Mouse (Mus musculus) hindbrain, embryonic 14.5 days (tissue): ENCODE data around the gene Narfl. TPM values are rescaled to one million over a fixed set of nuclear protein-coding genes. Genes with fewer than 3 reads are reported as not detected.
"Not testable (repeated sequence)": the region's sequence is repeated elsewhere in the genome, so short reads cannot be mapped to it uniquely, and the experiment has no call there.

Experiments
- ATAC-seq: fragments of 200-750 bp; cut with Nextera tagmentation; 2 replicates; pipeline ENCODE4 v1.8.0; 2017; ENCODE audit warnings: moderate number of reproducible peaks, mild to moderate bottlenecking, moderate TSS enrichment, moderate library complexity; ENCODE audit not compliant: low FRiP score
- DNase-seq: peaks from one replicate; pipeline ENCODE4 v3.0.0-alpha.2; 2015; ENCODE audit warnings: low spot score
- H3K27ac ChIP-seq: fragments of 300-500 bp; sonication (generic); 2 replicates; pipeline ENCODE4 v1.5.1; 2014; ENCODE audit warnings: mild to moderate bottlenecking, moderate library complexity
- H3K27me3 ChIP-seq: fragments of 300-500 bp; sonication (generic); 2 replicates; pipeline ENCODE4 v1.6.1; 2014; ENCODE audit warnings: mild to moderate bottlenecking, low read length, mixed read lengths; ENCODE audit not compliant: control insufficient read depth, insufficient read depth
- H3K36me3 ChIP-seq: fragments of 300-500 bp; sonication (generic); replicated peaks from 2 replicates; pipeline ENCODE4 v1.6.1; 2014; ENCODE audit not compliant: control insufficient read depth, insufficient read depth
- H3K4me1 ChIP-seq: fragments of 300-500 bp; sonication (generic); replicated peaks from 2 replicates; pipeline ENCODE4 v1.6.1; 2014; ENCODE audit warnings: antibody characterized with exemption, low read length, mixed read lengths; ENCODE audit not compliant: control insufficient read depth, insufficient read depth
- H3K4me2 ChIP-seq: fragments of 300-500 bp; sonication (generic); replicated peaks from 2 replicates; pipeline ENCODE4 v1.6.1; 2014; ENCODE audit warnings: mild to moderate bottlenecking, moderate library complexity
- H3K4me3 ChIP-seq: fragments of 300-500 bp; sonication (generic); replicated peaks from 2 replicates; pipeline ENCODE4 v1.5.1; 2014; ENCODE audit warnings: mild to moderate bottlenecking, low read length
- H3K9ac ChIP-seq: fragments of 300-500 bp; sonication (generic); 2 replicates; pipeline ENCODE4 v1.6.1; 2014
- H3K9me3 ChIP-seq: fragments of 300-500 bp; sonication (generic); 2 replicates; pipeline ENCODE4 v1.6.1; 2016; ENCODE audit warnings: low read length; ENCODE audit not compliant: control insufficient read depth
- WGBS: fragments of 180-500 bp; shearing (Covaris S2); extraction: QIAGEN DNeasy Blood & Tissue Kit; methylation state at CpG from one replicate; pipeline ENCODE4 v1.1.7; 2014; 5-methylcytosine and 5-hydroxymethylcytosine counted together
- polyA plus RNA-seq: library from polyadenylated mRNA; unstranded; fragments of >200 nt; fragmentation: Nextera tagmentation; extraction: Ambion mirVana; gene quantifications from 2 replicates; pipeline ENCODE4 v1.2.1, GENCODE M21; 2014

The Narfl gene
- polyA plus RNA-seq, 1 experiment from 2014 or later = 29.1 TPM

DNA sequence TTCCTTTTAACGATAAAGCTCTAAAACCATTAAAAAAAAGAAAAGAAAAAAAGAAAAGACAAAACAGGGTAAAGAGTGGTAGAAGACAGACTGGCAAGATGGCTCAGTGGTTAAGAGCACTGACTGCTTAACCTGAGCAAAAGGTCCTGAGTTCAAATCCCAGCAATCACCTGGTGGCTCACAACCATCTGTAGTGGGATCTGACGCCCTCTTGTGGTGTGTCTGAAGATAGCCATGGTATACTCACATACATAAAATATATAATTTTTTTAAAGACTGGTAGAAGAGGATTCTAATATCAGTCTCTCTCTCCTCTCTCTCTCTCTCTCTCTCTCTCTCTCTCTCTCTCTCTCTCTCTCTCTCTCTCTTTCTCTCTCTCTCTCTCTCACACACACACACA, 33.9 kb downstream of the Narfl start:
- DNase-seq = not testable (repeated sequence)
- 49% methylated on average over 2 of the region's 2 CpGs for WGBS

DNA sequence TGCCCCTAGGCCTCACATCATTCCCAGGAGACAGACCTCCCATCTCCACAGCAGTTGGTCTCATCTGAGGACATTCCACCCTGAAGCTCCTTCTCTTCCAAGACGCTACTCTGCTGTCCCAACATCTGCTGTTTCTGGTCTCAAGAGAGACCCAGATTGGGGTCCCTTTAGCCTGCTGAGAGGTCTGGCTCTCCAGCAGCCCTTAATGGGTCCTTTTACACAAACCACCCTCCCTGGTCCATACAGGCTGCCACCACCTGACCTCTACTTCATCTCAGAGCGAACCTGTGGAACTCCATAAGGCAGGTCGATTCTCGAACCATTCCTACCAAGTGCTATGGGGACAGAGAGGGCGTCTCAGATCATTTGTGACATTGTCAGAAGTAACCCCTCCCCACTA, 34.5 kb downstream of the Narfl start:
- Histone ChIP-seq H3K36me3 (no peaks in the 10 kb centered on the region), H3K9ac (peak overlapping the region; percentile 99), H3K4me1 (peaks cover 36% of the 10 kb centered on the region), H3K9me3 (no peaks in the 10 kb centered on the region), H3K27me3 (no peaks in the 10 kb centered on the region), H3K27ac (peak overlapping the region; percentile 99), H3K4me2 (peak overlapping the region; percentile 99), H3K4me3 (peak overlapping the region; percentile 97)
- ATAC-seq (no peak), DNase-seq (no peak)
- 24% methylated on average over 5 of the region's 5 CpGs for WGBS

More for the DNA sequence above, 33.9 kb downstream of the Narfl start:
- H3K9ac ChIP-seq, H3K27me3 ChIP-seq, H3K4me2 ChIP-seq, H3K27ac ChIP-seq, H3K4me3 ChIP-seq, H3K9me3 ChIP-seq, ATAC-seq, H3K36me3 ChIP-seq: not testable (repeated sequence)
- peaks cover 39% of the 10 kb centered on the region for H3K4me1 ChIP-seq

DNA sequence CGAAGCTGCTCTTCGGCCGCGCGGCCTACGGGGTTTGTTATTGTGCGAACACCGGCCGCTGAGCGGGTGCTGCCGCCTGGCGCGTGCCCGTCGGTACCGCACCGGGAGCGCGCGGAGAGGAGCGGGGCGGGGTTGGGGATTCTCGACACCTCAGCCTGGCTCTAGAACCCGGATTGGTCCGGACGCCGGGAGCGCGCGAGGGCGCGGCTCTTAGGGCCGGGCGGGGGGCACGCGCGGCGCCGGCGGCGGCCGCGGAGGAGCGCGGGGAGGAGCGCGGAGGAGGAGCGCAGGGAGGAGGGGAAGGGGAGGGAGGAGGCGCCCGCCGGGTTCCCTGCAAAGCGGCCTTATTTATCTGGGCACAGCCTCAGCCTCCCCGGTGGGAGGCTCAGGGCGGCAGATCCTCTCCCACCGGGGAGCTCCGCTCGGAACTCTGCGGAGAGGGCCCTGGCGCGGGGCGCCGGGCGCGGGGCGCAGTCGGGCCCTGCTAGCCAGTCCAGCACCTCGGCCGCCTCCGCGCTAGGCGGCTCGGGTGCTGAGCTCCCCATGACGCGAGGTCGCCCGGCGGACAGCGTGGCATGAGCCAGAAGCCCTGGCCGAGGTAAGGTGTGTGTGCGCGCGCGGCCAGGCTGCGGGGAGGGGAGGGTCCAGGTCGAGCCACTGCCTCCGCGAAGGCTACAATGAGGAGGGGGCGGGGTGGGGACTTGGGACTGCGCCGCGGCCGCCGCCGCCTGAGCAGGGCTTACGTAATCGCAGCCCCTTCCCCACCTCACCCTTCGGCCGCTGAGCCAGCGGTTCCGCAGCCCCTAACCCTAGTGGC, 35.4 kb downstream of the Narfl start, which contains the start of gene Fbxl16:
Gene Fbxl16 (plus strand): TSS at position 297 of the 817 bp plus-strand sequence.
- ATAC-seq = peak; percentile 88
- Histone ChIP-seq H3K4me1 (peaks cover 33% of the 10 kb centered on the region), H3K36me3 (no peaks in the 10 kb centered on the region), H3K9me3 (no peaks in the 10 kb centered on the region), H3K4me3 (peak within 1 kb of the TSS; percentile 97), H3K9ac (peak within 1 kb of the TSS; percentile 99), H3K4me2 (peak within 1 kb of the TSS; percentile 99), H3K27ac (peak within 1 kb of the TSS; percentile 99), H3K27me3 (no peaks in the 10 kb centered on the region)
- WGBS = under 1% methylated on average over 58 of the region's 100 CpGs
- peak; percentile 92 for DNase-seq

DNA sequence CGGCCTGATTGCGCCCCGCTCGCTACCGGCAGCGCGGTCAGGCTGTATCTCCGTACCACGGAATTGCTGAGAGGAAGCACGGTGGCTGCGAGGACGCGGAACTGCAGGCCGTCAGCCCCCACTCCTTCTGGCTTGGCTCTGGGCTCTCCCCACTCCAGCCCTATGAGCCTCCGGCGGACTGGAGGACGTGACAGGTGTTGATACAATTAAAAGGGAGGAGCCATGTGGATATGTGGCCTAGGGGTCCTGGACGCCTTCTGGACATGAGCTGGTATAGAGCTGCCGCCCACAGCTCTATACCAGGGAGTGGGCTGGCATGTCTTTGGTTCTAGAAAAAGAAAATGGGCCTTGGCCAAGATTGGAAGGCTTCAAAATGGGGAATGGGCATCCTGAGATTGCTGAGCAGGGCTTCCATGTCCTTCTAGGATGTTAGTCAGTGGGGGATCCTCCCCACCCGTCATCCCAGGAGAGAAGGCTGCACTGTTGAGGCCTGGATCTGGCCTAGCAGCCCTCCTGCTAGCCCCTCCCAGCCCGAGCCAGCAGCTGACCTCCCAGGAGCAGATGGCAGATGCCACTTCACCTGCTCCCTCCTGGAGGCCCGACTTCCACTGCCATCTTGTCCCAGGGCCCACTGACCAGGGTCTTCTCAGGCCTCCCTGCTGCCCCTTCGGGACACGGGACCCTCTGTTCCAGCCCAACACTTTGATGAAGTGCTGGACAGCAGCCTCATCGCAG, 36.2 kb downstream of the Narfl start:
- ATAC-seq = peak; percentile 41

DNA sequence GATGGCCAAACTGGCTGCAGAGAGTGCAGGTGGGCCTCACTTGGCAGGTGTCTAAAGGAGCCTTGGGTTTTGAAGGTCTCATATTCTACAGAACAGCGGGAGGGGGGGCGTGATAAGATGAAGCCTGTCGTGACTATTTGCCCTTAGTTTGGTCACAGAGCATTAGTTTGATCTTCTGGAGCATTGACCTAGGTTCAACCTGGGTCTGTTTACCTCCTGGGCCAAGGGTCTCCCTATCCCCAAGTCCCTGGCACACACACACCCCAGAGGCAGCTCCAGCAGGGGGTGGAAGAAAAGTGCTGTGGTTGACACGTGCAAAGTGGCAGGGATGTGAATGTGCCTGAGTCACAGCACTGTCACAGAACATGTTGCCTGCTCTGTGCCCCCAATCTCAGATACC, 37.3 kb downstream of the Narfl start:
- peak overlapping the region; percentile 99; the same call in 1 of the 2 replicates for H3K9ac ChIP-seq
- H3K27ac ChIP-seq = no peak overlapping the region
- peaks cover 31% of the 10 kb centered on the region for H3K4me1 ChIP-seq
- H3K36me3 ChIP-seq = no peaks in the 10 kb centered on the region
- no peak for DNase-seq
- ATAC-seq = no peak
- H3K9me3 ChIP-seq = no peaks in the 10 kb centered on the region
- H3K27me3 ChIP-seq = no peaks in the 10 kb centered on the region
- peak overlapping the region; percentile 97; the same call in 1 of the 2 replicates for H3K4me3 ChIP-seq
- WGBS = 80% methylated on average over 4 of the region's 4 CpGs
- peak overlapping the region; percentile 99 for H3K4me2 ChIP-seq

More for the DNA sequence above, 36.2 kb downstream of the Narfl start:
- H3K9me3 ChIP-seq = no peaks in the 10 kb centered on the region
- H3K27me3 ChIP-seq = no peaks in the 10 kb centered on the region
- H3K4me3 ChIP-seq = peak overlapping the region; percentile 97
- H3K27ac ChIP-seq = peak overlapping the region; percentile 99
- H3K36me3 ChIP-seq = no peaks in the 10 kb centered on the region
- H3K4me1 ChIP-seq = peaks cover 31% of the 10 kb centered on the region
- DNase-seq = no peak
- 3% methylated on average over 24 of the region's 25 CpGs for WGBS
- H3K9ac ChIP-seq = peak overlapping the region; percentile 99
- H3K4me2 ChIP-seq = peak overlapping the region; percentile 99

DNA sequence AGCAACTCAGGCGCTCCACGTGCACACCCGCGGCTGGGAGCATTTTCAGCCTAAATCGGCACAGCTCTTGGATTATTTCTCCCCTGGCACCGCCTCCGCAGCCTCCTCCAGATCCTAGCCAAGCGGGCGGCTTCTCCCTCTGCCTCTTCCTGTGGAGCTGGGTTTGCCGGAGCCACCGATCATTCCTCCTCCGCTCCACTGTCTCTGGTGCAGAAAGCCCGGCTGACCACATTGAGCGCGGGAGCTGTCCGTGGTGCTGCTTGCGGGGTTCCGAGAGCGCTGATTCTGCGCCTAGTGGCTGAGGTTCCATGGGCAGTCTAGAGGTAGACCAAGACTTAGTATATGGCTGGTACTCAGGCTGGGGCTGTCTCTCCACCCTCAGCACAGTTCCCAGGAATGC, 39.9 kb downstream of the Narfl start:
- peak; percentile 74 for DNase-seq
- Histone ChIP-seq H3K9ac (peak overlapping the region; percentile 44), H3K36me3 (peaks cover 25% of the 10 kb centered on the region), H3K4me3 (0 out of 2 replicates have a peak overlapping the region, but pooled peaks have one; percentile 2), H3K9me3 (no peaks in the 10 kb centered on the region), H3K27ac (no peak overlapping the region), H3K4me2 (peak overlapping the region; percentile 39), H3K27me3 (peaks cover 12% of the 10 kb centered on the region; the same call in 1 of the 2 replicates), H3K4me1 (peaks cover 25% of the 10 kb centered on the region)
- ATAC-seq = no peak
- 3% methylated on average over 20 of the region's 20 CpGs for WGBS

DNA sequence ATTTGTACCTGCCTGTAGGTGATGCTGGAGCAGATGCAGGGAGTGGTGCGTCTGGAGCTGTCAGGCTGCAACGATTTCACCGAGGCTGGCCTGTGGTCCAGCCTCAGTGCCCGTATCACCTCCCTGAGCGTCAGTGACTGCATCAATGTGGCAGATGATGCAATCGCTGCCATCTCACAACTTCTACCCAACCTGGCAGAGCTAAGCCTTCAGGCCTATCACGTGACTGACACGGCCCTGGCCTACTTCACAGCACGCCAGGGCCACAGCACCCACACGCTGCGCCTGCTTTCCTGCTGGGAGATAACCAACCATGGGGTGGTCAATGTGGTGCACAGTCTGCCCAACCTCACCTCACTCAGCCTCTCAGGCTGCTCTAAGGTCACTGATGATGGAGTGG, 44.1 kb downstream of the Narfl start:
- H3K36me3 ChIP-seq = peaks cover 44% of the 10 kb centered on the region
- ATAC-seq = no peak
- no peak overlapping the region for H3K9ac ChIP-seq
- no peak overlapping the region for H3K4me3 ChIP-seq
- H3K4me2 ChIP-seq = no peak overlapping the region
- H3K9me3 ChIP-seq = no peaks in the 10 kb centered on the region
- no peak for DNase-seq
- peaks cover 22% of the 10 kb centered on the region; the same call in 1 of the 2 replicates for H3K27me3 ChIP-seq
- no peak overlapping the region for H3K27ac ChIP-seq
- peaks cover 9% of the 10 kb centered on the region for H3K4me1 ChIP-seq
- 89% methylated on average over 11 of the region's 11 CpGs for WGBS

DNA sequence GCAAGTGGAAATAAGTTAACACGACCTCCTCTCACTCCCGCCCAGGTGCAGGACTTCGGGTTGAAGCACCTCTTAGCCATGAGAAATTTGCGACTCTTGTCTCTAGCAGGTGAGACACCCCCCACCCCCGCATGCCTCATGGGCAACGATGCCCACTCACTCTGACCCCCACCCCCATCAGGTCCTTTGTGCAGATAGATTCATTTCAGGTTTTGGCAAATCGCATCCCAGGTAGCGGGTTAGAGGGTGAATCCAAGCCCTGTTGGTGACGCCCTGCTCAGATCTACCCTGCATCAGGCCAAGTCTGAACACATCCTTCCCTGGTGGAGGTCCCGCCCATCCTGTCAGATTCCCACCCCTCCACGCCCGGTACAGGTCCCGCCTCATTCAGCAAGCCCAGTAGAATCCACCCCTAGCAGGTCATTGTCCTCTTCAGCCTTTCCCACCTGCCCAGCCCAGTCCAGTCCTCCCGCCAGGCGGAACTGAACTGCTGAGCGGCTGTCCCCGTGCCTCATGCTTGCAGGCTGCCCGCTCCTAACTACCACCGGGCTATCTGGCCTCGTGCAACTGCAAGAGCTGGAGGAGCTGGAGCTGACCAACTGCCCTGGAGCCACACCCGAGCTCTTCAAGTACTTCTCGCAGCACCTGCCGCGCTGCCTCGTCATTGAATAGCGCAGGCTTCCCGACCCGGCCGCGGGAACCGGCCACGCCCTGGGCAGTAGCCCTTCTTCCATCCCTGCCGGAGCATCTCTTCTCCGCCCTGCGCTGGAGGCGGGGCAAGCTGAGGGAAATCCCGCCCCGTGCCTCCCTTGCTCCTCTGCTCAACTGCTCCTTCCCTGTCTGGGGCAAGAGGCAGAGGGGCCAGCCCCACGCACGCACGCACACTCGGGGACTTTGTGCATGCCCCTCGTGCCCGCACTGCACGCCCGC, 45.5 kb downstream of the Narfl start:
- Histone ChIP-seq H3K9ac (no peak overlapping the region), H3K9me3 (no peaks in the 10 kb centered on the region), H3K4me1 (peaks cover 4% of the 10 kb centered on the region), H3K27me3 (peaks cover 22% of the 10 kb centered on the region; the same call in 1 of the 2 replicates), H3K4me3 (no peak overlapping the region), H3K36me3 (peaks cover 44% of the 10 kb centered on the region), H3K4me2 (no peak overlapping the region), H3K27ac (no peak overlapping the region)
- DNase-seq (no peak), ATAC-seq (no peak)
- 11% methylated on average over 46 of the region's 46 CpGs for whole genome bisulfite sequencing
